Mouse (Mus musculus): ENCODE measurements at regions not wholly inside any gene's neighbourhood (a gene's known extent, or its start where the extent isn't known, plus 50 kb on each side); places are given as distances from the start of the nearest gene placed in this dataset.

DNA sequence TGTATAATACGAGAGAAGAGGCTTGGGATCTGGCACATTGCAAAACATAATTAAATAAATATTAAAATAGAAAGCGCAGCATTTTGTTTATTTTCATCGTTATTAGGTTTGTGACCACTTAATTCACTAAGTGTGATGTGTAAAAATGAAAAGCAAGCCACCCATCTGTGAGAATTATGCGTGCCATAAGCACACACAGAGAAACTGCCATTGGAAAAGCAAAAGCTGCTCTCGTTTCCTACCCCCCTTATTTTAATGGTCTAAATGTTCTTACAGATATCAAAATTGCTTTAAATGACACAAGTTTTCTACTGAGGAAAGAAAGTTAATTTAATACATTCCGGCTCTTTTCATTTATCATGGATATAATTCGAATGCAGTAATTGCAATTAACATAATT lies 2780.8 kb upstream of the Gm7489 start:
- no peak for DNase-seq (ENCODE audit: low read depth, low spot score)

DNA sequence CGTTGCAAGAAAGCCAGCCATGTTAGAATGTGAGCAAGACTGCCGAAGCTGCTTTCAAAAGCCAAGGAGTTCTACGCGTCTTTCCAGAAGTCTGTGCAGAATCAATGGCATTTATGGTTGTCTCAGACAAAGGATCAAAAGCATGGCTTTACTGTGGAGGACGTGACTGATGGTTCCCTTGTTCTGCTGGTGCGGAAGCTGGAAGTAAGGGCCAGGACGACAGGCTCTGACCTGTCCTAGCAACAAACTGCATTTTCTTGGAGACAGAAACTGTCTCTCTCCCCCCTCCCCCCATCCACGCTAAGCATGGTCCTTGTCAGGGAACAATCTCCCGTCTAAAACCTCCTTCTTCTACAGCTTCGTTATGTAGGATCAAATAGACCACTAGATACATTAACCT lies 2780.3 kb upstream of the Gm7489 start:
- DNase-seq (ENCODE audit: low read depth, low spot score) = no peak

DNA sequence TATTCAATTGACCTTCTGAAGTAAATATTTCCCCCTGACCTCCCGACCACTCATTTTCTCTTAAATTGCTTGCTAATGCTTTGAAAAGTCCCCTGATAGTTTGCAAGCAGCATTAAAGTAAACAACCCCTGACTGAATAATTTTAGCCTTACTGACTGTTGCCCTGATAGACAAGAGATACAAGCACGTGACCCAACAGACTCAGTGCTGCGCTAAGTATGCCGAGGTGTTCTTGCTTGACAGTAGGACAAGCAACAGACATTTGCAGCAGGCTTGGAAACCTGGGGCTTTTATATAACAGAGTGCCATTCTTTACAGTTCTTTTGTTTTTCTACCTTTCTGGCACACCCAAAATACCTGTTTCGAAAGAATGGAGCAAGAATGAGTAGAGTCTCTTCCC lies 2779.9 kb upstream of the Gm7489 start:
- no peak for DNase-seq (ENCODE audit: low read depth, low spot score)

DNA sequence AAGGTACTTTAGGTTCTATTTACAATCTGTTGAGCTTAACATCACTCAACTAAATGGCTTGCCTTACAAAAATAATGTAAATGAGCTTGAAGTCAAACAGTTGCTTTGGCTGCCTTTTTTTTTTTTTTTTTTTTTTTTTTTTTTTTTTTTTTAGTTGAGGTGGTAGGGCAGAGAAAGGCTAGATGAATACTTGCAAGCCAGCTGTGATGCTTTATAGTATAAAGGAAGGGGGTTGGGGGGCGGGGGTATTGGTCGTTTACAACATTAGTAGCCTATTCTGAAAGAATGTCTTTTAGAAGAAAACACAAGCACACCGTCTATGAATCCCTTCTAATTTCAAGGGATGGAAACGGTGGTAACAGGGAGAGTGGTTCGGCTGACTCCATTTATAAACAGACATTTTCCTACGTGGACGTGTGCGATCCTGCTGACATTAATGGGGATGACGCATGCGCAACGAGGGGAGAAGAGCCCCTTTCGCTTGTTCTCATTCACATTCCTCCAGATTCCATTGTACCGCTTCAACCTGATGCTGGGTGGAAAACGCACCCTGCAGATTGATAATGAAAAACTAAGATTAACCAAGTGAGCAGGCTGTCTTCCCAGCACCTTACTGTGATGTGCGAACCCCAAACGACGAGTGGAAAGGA lies 2779.2 kb upstream of the Gm7489 start:
- no peak for DNase-seq (ENCODE audit: low read depth, low spot score)

DNA sequence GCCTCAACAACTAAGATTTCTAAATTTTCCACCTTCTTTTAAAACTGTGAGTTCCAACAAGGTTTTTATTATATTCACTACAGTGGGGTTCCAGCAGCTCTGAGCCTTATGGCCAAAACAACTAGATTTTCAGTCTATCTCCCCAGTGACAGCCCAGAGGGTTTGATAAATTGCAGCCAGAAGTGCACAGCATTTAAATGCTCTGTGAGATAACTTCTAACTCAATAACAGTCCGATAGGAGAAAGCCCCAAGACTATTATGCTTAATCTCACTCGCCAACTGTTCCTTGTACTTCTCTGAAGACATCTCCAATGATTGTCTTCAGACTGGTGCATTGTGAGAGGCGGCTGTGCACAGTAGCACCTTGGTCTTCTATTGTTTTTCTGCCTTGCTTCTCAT lies 2774.5 kb upstream of the Gm7489 start:
- DNase-seq (ENCODE audit: low read depth, low spot score) = no peak

DNA sequence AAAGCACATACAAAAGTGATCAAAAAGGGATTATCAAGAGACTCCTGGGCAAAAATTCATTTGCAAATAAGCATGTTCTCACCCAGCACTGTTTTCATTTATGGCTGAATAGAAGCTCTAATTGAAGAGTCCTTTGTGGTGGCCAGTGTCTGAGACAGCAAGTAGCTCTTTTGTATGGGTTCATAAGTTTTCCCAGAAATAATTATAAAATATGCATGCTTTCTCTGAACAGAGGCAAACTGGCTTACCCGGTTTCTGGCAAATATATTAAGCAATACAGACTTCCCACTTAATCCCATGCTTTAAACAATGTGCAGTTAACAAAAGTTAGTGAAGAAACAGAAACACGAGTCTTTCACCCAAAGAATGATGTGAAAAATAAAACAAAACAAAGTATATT lies 2758.8 kb upstream of the Gm7489 start:
- no peak for DNase-seq (ENCODE audit: low read depth, low spot score)

DNA sequence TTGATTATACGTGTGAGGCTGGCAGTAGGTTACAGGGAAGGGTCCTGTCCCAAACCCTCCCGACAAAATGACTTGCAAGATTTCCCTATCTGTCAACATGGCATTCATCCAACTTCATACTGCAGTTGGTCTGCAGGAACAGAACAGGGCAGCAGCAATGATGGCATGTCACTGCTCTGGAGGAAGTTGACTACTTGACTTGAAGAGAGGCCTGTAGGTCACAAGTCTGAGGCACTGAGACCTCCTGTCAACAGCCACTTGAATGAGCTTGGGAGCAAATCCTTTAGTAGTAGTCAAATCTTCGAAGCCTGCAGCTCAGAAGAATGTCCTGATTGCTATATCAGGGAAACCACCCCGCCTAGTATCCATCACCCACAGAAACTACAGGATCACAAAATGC lies 2753.7 kb upstream of the Gm7489 start:
- DNase-seq (ENCODE audit: low read depth, low spot score) = no peak

DNA sequence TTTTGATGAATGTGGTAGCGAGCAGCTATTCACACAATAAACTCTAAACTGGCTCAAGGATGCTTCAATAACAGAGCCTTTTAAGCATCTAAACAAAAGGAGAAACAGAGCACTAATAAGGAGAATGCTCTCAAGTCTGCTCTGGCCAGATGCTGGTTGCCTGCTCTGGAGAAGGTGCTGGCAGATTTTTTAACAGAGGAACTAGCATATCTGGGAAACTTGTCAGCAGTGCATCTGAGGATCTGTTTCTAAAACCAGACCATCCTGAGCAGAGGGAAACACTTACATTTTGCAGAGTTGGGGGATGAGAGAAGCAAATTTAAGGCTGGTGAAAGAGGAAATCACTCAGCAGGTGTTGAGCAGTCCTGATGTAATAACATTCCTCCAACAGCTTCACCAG lies 2748.6 kb upstream of the Gm7489 start:
- peak; percentile 15 for DNase-seq (ENCODE audit: low read depth, low spot score)

DNA sequence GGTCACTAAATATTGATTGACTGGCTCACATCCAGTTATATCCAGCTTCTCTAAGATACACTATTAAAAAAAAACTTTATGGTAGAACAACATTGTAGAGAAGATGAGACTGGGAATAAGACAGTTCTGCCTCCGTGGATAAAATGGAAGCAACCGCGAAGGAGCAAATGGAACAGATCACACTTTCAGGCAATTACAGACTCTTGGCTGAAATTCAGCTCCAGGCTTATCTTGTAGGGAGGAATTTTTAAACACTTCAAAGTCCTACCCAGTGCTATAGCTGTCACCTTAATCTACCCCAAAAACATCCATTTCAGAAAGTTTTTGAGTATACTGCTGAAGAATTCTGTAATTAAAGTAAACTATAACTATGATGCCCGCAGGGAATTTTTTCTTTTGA lies 2745.2 kb upstream of the Gm7489 start:
- peak; percentile 64 for DNase-seq (ENCODE audit: low read depth, low spot score)

DNA sequence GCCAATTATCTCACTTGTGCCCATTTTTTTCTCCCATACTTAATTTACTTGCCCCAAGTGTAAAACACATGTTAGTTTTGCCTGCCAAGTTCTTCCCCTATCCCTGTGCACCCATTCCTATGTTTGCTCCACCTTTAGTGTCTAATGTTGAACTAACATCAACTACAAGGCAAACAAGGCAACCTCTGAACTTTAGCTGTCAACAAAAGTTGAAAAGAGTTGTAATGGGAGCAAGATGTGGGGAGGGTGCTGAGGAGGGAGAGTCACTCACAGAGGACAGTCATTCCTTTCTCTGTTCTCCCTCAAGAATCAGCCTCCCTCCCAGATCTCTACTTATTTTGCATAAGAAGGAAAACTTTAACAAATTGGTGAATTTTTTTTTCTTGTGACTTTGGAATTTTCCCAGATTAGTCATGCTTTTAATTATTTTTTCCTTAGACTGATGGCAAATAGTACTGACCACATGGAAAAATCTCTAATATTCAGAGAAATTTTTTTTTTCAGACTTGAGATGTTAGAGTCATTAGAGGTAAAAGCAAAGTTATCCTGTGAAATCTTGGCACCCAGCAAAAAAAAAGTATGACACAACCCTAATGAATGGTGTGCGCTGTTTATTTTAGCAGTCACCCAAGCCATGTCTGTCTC lies 2710.6 kb upstream of the Gm7489 start:
- DNase-seq (ENCODE audit: low read depth, low spot score) = no peak

DNA sequence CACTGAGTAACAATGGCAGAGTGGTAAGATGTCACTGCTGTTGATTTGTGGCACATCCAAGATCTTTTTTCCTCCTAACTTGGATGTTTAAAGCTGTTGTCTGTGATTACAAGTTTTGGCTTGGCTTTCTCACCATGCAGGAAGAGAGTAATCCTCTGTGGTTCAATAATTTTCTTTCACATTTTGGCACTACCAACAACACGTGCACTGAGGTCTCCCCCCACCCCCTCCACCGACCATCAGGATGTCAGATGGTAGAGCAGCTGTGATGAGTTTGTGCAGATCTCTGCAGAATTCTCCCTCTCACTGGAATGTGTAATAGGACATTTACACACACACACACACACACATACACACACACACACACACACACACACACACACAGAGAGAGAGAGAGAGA lies 2708.2 kb upstream of the Gm7489 start:
- DNase-seq (ENCODE audit: low read depth, low spot score) = no peak

DNA sequence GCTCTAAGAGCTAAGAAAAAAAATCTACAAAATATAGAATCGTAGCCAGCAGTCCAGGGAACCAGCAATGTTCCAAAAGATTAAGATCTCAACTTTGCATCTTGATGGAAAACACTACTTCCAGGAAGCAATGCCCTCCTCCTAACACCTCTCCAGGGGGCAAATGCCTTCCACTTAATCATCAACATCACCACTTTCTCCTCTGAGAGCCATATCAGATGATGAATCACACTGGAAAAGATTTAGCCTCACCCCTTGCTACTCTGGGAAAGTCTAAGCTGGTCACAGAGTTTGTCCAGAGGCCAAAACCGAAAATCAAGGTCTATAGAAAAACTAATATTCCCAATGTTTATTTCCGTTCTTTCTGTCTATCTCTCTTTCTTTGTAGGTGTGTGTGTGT lies 2695.6 kb upstream of the Gm7489 start:
- no peak for DNase-seq (ENCODE audit: low read depth, low spot score)

DNA sequence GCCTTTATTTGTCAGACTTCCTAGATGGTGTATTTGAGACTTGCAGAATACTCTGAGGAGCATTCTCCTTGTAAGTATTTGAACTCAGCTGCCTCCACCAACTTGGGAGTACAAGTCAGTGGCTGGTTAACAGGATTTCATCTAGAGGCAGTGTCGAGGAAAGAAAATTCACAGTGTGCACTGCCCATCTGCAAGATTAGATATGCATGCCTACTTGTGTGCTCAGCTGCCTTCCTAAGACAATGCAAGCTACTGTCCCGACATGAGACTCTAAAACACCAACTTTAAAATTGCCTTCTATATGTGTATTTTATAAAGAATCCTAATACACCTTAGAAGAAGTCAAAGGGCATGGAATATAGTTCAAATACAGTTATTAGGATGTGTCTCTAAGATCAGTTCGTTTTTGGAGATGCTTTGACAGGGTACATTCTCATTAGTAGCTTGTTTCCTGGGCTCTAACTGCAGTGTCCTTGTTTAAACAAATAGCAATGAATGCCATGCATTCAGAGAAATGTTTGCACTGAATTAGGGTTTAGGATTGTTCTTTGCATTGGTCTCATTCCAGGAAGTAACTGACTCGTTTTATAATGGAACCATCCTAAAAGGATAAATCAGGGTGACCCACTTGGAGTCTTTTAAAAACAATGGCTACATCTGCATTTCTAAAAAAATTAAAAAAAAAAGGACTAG lies 2687.1 kb upstream of the Gm7489 start:
- no peak for DNase-seq (ENCODE audit: low read depth, low spot score)

DNA sequence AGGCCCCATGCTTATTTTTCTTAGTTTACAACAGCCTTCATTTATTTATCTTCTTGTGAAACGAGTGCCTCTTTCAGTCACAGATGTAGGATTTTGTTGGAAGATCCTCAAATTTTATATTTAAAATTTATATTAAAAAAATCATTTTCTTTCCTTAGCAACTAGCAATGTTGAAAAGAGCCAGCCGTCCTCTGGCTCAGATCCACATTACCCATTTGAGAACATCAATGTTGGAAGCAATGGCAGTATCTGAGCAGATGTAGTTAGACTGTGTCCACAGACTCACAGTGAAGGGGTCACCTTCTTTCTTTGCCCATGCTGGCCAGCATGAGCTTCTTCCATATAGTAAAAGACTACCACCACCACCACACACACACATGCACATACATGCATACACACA lies 2681.4 kb upstream of the Gm7489 start:
- DNase-seq (ENCODE audit: low read depth, low spot score) = no peak

DNA sequence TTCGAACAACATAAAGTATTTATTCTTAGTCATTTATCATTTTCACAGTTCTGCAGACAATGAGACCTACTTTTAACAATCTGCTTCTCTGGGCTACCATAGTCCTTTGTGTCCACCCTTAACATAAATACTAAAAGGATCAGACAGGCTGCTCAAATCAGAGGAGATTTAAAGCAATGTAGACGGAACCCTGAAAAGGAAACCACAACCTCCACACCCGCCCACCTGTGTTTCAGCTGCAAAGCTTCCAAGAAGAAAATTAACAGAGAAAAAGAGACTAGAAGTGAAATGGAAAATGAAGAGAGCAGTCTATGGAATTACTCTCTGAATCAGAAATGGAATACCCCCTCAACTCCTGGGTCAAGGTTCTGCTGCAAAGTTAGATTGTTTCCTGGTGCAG lies 2678.7 kb upstream of the Gm7489 start:
- peak; percentile 79 for DNase-seq (ENCODE audit: low read depth, low spot score)

DNA sequence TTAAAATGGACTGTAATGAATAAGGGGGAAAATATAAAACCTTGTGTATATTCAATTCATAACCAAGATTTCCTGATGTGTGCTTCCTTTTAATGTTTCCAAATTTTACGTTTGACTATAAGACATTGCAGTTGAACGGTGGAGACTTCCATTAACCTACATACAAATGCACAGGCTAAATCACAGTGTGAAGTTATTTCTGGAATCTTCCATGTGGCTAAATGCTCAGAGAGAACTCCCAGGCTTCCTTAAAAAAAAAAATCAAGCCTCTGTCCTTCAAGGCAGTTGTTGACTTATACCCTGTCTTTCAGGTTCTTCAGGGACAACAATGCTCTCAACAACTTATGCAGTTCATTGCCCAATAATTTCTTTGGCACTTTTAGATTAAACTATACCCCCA lies 2677.9 kb upstream of the Gm7489 start:
- peak; percentile 45 for DNase-seq (ENCODE audit: low read depth, low spot score)

DNA sequence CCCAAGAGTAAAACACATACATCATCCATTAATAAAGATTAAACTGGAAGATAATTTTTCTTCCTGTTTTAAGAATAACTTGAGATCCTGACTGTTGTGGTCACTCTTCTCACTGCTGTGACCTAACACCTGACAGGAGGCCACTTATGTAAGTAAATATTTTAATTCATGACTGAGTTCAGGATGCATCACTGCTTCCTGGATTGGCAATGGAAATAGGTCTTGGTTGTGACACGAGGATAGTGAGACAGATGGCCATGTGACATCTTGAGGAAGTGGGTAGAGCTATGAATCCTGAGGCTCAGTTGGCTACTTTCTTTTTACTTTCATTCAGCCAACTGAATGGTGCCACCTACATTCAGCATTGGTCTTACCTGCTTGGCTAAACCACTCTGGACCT lies 2649.8 kb upstream of the Gm7489 start:
- no peak for DNase-seq (ENCODE audit: low read depth, low spot score)

DNA sequence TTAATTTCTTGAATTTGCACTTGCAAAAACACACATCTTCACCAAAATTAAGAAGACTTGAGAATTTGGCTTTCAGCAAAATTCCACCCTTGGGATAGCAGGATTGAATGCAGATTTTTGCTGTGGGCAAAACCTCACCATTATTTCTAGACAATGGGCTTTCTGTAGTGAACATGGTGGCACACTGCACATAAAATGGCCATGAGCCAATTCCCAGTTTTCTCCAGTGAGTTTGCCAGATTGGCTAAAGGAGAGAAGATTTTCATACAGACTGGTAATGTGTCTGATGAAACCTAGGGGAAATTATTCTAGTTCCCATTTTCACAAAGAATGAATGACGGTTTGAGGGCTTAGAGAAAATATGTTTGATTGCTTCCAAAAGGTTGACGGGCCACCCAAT lies 2640.1 kb upstream of the Gm7489 start:
- no peak for DNase-seq (ENCODE audit: low read depth, low spot score)

DNA sequence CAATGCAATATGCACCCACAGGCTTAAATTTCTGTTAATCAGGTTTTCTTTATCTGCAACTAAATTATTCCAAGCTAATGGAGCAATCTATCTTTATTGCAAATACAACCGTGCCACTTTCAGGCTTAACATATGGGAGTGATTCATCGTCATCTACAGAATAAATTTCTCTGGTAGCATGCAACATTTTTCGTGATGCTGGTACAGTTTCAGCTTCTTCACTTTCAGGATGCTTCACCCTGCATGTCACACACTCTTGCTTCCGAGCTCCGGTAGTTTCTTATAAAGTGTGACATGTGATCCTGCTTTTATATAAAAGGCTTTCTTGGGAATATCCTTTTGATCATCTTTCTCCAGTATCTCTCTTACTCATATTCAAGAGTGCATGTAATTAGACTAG lies 2637.4 kb upstream of the Gm7489 start:
- no peak for DNase-seq (ENCODE audit: low read depth, low spot score)

DNA sequence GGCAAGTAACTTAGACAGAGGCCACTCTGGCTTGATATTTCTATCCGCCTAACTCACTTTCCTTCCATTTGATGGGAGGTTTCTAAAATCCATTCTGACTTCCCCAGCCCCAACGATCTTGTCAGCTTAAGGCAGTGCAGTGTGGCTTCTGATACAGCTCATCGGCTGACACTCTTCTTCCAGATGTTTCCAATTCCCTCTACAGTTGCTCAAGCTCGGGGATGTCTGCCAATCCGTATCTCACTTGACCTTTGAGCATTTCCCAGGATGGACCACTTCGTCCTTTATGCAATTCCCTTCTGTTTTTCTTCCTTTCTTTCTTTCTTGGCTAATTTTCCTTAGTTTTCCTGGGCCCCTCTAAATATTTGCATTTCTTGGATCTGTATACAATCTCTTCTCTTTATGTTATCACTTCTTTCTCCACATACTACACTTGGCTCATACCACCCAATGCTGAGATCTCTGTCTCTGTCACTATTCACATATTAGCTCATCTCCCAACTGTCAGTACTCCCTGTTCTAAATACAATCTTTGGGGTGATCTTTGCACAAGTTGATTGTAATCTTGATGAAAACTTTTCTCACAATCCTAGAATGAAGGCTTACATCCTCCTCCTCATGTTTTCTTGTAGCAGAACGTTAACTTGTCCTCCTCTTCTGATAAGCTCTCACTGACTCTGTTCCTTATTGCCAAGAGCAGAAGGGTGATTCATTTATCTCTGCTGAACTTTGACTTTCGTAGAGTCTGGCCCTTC lies 2636.5 kb upstream of the Gm7489 start:
- DNase-seq (ENCODE audit: low read depth, low spot score) = no peak

DNA sequence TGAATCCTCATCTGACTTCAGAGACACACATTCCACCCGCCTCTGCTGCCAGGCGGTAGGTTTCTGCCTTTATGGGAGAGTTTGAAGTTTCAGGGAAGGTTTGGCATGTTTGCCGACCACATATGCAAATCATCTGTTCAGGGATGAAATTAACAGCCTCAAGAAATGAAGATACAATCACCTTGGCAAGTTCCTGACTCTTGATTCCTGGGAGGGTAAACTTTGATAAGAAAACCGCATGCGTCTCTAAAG lies 2636.0 kb upstream of the Gm7489 start:
- no peak for DNase-seq (ENCODE audit: low read depth, low spot score)

DNA sequence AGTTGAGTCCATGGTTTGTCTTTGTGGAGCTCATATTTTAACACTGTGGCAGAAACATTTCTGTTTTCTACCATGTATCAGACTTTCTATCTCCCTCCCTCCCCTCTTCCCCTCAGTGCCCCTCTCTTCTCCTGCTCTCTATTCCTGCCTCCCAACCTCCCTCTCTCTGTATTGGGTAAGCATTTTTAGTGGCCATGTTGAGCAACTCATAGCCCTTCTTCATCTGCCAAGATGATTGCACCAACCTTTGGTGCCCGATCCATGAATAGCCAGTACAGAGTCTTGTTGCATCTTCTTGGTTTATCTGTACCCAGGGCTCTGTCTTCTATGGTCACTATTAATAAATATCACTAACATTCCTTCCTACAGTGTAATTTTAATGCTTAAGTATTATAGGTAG lies 2630.6 kb upstream of the Gm7489 start:
- DNase-seq (ENCODE audit: low read depth, low spot score) = no peak

DNA sequence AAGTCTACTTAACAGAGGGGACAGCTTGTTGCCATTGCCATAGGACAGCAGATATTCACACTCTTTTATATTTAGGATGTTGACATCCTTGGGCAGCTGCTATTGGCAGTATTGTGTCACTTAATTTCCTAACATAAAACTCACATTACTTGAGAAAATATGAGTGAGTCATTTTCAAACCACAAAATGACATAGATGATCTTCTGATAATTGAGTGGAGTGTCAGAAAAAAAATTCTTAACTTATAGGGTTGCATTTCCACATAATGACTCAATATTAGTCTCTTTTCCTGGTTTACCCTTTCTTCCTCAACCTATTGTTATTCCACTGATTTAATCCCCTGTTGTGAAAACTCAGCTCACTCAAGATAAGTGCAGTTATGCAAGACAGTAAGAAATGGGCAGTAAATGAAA lies 2629.5 kb upstream of the Gm7489 start:
- DNase-seq (ENCODE audit: low read depth, low spot score) = no peak

Measured in telencephalon, adult 2 months (tissue).